In the genomic region with DNA sequence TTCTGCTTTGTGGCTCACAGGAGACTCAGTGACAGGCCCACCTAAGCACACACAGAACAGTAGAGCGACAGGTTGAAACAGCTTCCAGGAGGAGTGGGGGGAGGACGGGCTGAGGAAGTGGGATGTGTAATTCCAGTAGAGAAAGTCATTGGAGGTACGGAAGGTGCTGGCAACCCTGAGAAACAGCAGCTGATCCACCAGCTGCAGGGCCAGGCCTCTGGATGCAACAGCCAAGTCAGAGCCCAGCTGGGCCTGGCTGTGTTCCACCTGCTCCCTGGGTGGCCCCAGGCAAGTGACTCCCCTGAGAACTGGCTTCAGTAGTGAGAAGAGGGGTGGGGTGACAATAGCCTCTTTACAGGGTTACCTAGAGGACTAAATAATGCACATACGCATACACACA, we compare ENCODE assay signal across 8 mouse cellular contexts. TPM values are rescaled to one million over a fixed set of nuclear protein-coding genes. Genes with fewer than 3 reads are reported as not detected.
DNase-seq lines count a peak whose midpoint lies in the region; ATAC-seq lines count a peak whose summit lies in the region.

No protein-coding gene starts in this region.

- no peak overlapping the region for H3K4me2 ChIP-seq in heart, embryonic 12.5 days

- no peak for ATAC-seq in heart, embryonic 12.5 days (ENCODE audit: insufficient number of reproducible peaks, low FRiP score)
- ATAC-seq in erythroblast, adult 5-6 weeks (replicated peaks; ENCODE audit: low FRiP score, poor library complexity, severe bottlenecking): no peak

- peak; percentile 95 for DNase-seq in heart, adult 11 months
- DNase-seq in Muller cell, postnatal 12 days (ENCODE audit: inconsistent ontology term): peak; percentile 37
- DNase-seq in cerebellum, postnatal 25 days: peak; percentile 14 to 34
- peak; percentile 32 for DNase-seq in layer of hippocampus, adult 11-12 months (ENCODE audit: low spot score)
- DNase-seq in right cerebral cortex, postnatal 4 days: peak; percentile 48
- DNase-seq in thymus, postnatal 0 days (ENCODE audit: low spot score): no peak

- peaks cover 9% of the 10 kb centered on the region; the same call in 1 of the 2 replicates for H3K27me3 ChIP-seq in heart, embryonic 12.5 days (replicated peaks)

- no peak overlapping the region for H3K9ac ChIP-seq in heart, embryonic 12.5 days

- no peaks in the 10 kb centered on the region for H3K36me3 ChIP-seq in heart, embryonic 12.5 days

- WGBS in heart, embryonic 12.5 days: 69% methylated on average over 4 of the region's 4 CpGs

- H3K4me1 ChIP-seq in heart, embryonic 12.5 days (replicated peaks): no peaks in the 10 kb centered on the region

- H3K9me3 ChIP-seq in heart, embryonic 12.5 days (replicated peaks): no peaks in the 10 kb centered on the region

- no peak overlapping the region for H3K4me3 ChIP-seq in heart, embryonic 12.5 days

- no peak overlapping the region for H3K27ac ChIP-seq in heart, embryonic 12.5 days (ENCODE audit: poor library complexity, severe bottlenecking)

RNA-seq across cellular contexts. Expression of gene Gjb6, which starts 27.8 kb away (rescaled TPM):
- 0.14 and 0.21 TPM in 2 replicates for polyA plus RNA-seq in heart, embryonic 12.5 days (2016; fragmentation: Nextera tagmentation; extraction: Ambion mirVana)
- 0.27 and 0.70 TPM in 2 replicates for polyA plus RNA-seq in thymus, postnatal 0 days (2015; fragmentation: Nextera tagmentation; extraction: Ambion mirVana)
- not detected in 2 replicates for total RNA-seq in erythroblast, adult 5-6 weeks (2015; ENCODE audit: low replicate concordance)
- total RNA-seq in erythroblast, adult 5-6 weeks (2017; ENCODE audit: low replicate concordance): not detected in 2 replicates

RNA-seq across cellular contexts. Expression of gene Gm4491, which starts 45.5 kb away (rescaled TPM):
- polyA plus RNA-seq in heart, embryonic 12.5 days (2016; fragmentation: Nextera tagmentation; extraction: Ambion mirVana): not detected in 2 replicates
- not detected in 2 replicates for polyA plus RNA-seq in thymus, postnatal 0 days (2015; fragmentation: Nextera tagmentation; extraction: Ambion mirVana)
- not detected in 2 replicates for total RNA-seq in erythroblast, adult 5-6 weeks (2015; ENCODE audit: low replicate concordance)
- total RNA-seq in erythroblast, adult 5-6 weeks (2017; ENCODE audit: low replicate concordance): not detected in 2 replicates

RNA-seq across cellular contexts. Expression of gene Gjb2, which starts 56.7 kb away (rescaled TPM):
- polyA plus RNA-seq in heart, embryonic 12.5 days (2016; fragmentation: Nextera tagmentation; extraction: Ambion mirVana): 0.63 and 0.77 TPM in 2 replicates
- 3.7 and 4.7 TPM in 2 replicates for polyA plus RNA-seq in thymus, postnatal 0 days (2015; fragmentation: Nextera tagmentation; extraction: Ambion mirVana)
- not detected in 2 replicates for total RNA-seq in erythroblast, adult 5-6 weeks (2015; ENCODE audit: low replicate concordance)
- total RNA-seq in erythroblast, adult 5-6 weeks (2017; ENCODE audit: low replicate concordance): not detected in 2 replicates
